Mouse (Mus musculus): ENCODE results near the gene Clcn1.

The Clcn1 gene

GRCm38 (mm10) chr6:42309816-42310378 is 23.4 kb downstream of the Clcn1 start:
- peak; percentile 8 for DNase-seq

DNA sequence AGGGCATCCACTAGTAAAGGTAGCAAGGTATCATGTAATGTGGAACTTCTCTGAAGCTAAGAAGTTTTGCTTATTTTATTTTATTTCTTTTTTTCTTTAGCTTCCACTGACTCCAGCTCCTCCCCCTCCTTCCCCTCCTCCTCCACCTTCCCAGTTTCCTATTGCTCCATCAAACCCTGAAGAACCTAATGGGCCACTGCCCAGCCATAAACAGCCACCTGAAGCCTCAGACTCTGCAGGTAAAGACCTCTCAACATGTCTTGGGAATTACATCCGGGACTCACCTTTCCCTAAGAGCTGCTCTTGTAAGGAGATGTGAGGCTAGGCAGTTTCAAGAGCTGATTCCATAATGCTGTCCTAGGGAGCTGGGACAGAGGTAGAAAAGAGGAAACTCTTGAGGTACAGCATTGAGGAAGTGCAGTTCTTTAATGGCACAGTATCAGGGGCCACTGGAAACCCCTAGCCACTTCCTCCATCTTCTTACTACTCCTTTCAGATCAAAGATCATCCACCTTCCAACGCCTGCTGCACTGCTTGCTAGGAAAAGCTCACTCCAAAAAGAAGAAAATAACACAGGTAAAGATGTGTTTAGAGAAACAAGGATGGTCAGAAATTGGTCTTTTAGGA is 24.1 kb downstream of the Clcn1 start:
- no peak for DNase-seq

- no peak for DNase-seq
Measured at GRCm38 (mm10) chr6:42318293-42318692, 31.8 kb downstream of the Clcn1 start.

DNA sequence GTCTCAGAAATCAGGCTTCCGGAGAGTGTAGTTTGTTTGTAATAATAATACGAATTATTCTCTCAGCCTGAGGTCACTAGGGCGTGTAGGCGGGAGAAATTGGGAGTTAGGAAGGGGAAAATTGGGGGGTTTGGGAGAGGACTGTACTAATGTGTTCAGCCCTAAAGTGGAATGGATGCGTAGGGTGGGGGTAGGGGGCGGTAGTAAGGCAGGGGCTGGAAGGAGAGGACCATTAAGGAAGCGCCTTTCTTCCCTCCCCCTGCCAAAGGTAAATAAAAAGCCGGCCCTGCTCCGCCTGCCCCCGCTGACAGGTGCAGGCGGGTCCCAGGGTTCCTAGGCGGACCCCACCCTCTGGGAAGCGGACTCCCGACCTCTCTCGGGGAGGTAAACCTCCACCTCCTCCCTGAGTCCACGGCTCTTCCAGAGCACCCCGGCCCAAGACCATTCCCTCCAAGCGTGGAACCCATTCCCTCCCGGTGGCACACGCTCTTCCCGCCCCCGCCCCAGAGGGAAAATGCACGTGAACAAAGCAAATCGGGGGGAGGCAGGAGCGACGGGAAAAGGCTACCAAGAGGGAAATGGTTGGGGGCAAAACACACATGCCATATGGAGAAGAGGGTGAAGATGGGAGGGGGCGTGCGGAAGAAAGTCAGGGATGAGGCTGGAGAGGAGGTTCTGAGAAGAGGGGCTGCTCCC is 37.0 kb downstream of the Clcn1 start:
- no peak for DNase-seq

GRCm38 (mm10) chr6:42324067-42324481 is 37.6 kb downstream of the Clcn1 start:
- DNase-seq = no peak

- no peak for DNase-seq
Measured at GRCm38 (mm10) chr6:42324482-42325267, 38.2 kb downstream of the Clcn1 start, which contains the start of gene Fam131b. TSS of gene Fam131b (minus strand) at chr6:42324643.

GRCm38 (mm10) chr6:42325268-42325609 is 38.8 kb downstream of the Clcn1 start:
- DNase-seq = peak; percentile 76

DNA sequence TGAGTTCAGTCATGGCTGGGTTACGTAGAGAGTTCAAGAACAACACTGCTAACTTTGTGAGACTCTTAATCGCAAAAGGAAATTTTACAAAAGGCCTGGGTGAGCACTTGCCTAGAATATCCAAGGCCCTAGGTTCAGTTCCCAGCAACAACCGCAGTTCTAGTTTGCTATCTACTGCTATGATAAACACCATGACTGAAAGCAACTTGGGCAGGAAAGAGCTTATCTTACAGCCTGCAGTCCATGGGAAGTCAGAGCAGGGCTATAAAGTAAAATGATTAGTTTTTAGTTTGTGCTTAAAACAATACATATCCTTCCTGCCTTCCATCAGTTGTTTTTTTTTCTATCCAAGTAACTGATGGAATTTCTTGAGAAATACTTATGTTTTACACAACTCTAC is 40.0 kb downstream of the Clcn1 start:
- no peak for DNase-seq

- DNase-seq = no peak
Measured at GRCm38 (mm10) chr6:42328757-42329156, 42.3 kb downstream of the Clcn1 start.

DNA sequence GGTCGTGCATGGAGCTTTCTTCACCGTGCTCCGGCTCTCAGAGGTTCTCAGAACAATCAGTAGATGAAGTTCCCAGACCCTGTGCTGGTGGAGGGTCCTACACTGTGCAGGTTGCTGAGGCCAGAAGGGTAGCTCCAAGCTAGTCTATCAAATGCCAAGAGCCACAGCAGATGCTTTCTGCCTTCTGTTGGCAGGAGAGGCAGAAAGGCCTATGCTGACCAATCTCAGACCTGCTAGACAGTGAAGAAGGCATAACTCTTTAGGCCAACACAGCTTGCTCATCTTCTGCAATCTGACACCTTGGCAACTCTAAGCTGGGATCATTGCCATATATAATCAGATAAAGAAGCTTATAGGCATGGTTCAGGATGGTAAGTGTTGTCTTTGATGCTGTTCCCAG is 43.7 kb downstream of the Clcn1 start:
- no peak for DNase-seq

DNA sequence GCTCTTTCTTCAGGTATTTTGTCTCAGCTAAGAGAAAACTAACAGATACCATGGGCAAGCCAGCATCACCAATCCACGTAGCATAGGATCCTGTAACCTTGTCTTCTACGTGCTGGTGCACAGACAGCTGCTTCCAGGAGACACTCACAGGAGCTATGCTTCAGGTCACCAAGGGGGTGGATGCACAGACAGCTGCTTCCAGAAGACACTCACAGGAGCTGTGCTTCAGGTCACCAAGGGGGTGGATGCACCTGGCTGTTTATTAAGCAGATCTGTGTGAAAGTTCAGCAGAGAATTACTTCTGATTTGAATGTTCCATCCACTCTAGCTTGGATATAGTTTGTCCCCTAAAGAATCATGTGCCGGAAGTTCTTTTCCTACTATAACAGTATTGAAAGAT is 44.5 kb downstream of the Clcn1 start:
- DNase-seq = peak; percentile 48

DNA sequence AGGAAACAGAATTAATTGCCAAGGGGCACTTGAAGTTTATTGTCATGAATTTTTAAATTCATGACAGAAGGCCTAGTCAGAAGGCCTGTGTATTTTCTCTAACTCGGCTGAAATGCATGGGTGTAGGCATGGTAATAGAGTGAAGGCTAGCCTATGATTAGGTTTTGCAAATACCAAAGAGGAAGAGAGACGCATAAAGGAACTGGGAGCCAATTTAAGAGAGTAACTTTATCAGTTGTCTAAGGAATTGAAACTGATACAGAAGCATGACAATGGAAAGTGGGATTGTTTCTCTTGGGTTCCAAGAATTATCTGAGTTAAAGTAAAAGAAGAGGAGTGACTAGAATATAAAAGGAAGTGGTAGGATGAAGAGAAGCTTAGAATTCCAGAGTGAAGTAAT is 52.7 kb downstream of the Clcn1 start:
- DNase-seq = no peak

- no peak for DNase-seq
Measured at GRCm38 (mm10) chr6:42339981-42340380, 53.5 kb downstream of the Clcn1 start.

- DNase-seq = no peak
Measured at GRCm38 (mm10) chr6:42342171-42342570, 55.7 kb downstream of the Clcn1 start.

DNA sequence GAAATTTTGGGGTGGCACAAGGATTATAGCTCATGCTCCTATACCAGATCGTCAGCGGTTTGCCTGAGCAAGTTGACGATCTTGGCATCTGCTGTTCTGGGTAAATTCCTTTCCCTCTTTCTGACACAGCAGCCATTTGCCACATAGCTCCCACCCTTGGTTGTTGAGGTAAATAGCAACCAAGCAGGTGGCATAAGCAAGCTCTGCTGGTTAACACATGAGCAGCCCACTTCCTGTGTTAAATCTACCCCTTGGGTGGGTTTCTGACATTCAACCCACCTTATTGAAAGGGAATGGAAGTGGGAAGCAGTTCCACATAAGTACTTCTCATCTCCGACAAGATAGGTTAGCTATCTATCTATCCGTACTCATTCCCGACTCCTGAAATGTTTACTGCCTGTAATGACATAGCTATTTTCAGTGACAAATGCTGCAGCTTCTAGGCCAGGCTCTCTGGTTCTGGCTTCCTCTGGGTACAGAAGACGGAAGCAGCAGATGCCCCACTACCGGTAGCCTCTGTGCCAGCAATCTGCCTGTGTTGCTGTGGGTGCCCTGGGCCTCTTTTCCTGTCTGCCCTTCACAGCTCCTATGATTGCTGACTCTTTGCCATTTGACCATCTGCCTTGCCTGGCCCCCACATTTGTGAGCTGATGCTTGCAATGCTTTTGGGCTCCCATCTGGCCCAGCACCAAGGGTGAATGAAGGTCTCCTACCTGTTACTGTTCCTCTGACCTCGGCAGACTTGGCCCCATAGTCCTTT is 57.1 kb downstream of the Clcn1 start:
- DNase-seq = no peak

GRCm38 (mm10) chr6:42344255-42344654 is 57.8 kb downstream of the Clcn1 start:
- no peak for DNase-seq

- DNase-seq = no peak
Measured at GRCm38 (mm10) chr6:42348281-42349005, 62.0 kb downstream of the Clcn1 start.

GRCm38 (mm10) chr6:42349006-42349425 is 62.5 kb downstream of the Clcn1 start:
- peak; percentile 78 for DNase-seq

DNA sequence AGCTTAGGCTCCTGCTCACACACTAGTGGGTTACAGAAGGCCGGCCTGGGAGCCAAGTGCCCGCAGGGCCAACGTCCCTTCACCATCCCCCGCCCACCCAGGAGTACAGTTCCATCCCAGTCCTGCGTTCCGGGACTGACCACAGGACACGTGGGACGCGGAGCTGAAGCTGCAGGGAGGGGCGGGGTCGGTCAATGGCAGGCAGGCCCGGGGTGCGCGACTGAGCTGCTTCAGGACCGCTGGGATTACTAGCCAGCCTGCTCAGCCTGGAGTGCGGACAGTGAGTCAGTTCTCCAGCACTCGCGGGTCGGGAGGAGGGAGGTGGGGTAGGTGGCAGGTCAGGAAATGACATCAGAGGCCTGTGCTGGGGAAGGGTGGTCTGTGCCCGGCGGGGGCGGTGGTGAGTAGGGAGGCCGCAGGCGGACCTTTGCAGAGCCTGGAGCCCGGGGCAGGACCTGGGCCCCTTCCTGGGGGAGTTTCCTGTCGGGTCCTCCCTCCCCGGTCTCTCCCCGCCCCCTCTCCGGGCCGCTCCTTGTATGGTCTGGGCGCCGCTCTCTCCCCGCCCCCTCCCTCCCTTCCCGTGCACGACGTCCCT is 63.0 kb downstream of the Clcn1 start, which contains the start of gene Zyx:
Zyx (plus strand) TSS at position 205 of the 595 bp plus-strand sequence.
- peak; percentile 94 for DNase-seq

DNA sequence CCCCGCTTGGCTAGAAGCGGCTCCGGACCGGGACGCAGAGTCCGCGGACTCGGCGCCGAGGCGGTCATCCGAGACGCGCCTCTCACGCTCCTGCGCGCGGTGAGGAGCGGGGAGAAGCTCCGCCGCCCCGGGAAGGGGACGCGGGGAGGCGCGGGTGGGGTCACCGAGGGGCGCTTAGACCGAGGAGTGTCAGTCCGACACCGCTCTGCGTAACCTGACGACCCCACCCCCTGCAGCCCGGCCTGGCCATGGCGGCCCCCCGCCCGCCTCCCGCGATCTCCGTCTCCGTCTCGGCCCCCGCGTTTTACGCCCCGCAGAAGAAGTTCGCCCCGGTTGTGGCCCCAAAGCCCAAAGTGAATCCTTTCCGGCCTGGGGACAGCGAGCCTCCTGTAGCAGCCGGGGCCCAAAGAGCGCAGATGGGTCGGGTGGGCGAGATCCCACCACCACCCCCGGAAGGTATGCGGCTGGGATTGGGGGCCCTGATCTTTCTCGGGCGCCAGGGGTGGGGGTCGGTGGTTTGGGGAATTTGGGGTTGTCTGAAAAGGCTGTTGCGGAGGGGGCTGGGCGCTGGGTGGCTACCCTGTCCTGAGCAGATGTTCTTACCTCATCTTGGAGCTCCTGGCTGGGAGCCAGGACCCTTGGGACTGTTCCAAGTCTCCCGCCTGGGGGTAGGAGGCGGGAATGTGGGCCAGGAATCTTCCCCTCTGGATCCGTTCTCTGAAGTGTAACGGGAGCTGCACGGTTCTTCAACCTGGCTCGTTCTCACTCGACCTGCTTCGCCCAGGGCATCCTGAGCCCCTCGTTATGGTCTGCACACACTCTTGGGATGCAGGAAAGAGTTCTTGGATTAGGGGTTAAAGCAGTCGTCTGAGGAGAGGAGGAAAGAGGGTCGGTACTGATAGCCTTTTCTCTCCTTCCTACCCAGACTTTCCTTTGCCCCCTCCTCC is 63.8 kb downstream of the Clcn1 start:
- peak; percentile 95 for DNase-seq
